Mouse (Mus musculus): Measurements from ENCODE around the gene Cdk19. TPM values are rescaled to one million over a fixed set of nuclear protein-coding genes. Genes with fewer than 3 reads are reported as not detected.

The Cdk19 gene
- polyA plus RNA-seq, 1 experiment from 2014 or later, result 9.6 TPM

DNA sequence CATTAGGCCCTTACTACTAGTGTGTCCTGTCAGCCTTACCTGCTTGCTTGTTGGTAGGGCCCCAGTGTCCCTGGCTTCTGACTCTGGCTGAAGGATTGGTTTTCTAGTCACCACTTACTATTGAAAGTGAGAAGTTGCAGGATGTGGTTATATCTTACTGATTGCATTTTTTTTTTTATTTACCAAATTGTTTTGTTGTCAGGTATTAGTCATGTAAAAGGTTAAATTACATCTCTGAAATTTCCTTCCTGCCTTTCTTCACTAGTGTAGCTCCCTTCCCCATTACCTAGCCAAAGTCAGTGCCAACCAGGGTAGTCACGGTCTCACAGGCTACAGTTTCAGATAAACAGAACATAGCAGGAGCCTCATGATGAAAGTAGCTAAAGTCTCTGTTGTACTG is 139.9 kb downstream of the Cdk19 start:
- H3K27ac ChIP-seq (replicated peaks; ENCODE audit: low read depth, low read length), result no peak overlapping the region
- ATAC-seq (ENCODE audit: low read depth), result no peak
- H3K4me3 ChIP-seq (ENCODE audit: low read depth, low read length), result no peak overlapping the region
- H3K27me3 ChIP-seq (replicated peaks; ENCODE audit: control insufficient read depth, insufficient read depth, low read length), result no peaks in the 10 kb centered on the region
- H3K9ac ChIP-seq (ENCODE audit: low read depth, low read length), result no peak overlapping the region
- no peaks in the 10 kb centered on the region for H3K9me3 ChIP-seq (ENCODE audit: control insufficient read depth, low read length)
- DNase-seq (ENCODE audit: low spot score), result no peak
- peaks cover 37% of the 10 kb centered on the region for H3K36me3 ChIP-seq (ENCODE audit: control insufficient read depth, insufficient read depth, low read length)
- H3K4me1 ChIP-seq (ENCODE audit: control insufficient read depth, insufficient read depth, low read length), result no peaks in the 10 kb centered on the region
- H3K4me2 ChIP-seq (ENCODE audit: low read depth, low read length), result no peak overlapping the region
- 68% methylated on average over 1 of the region's 1 CpGs for WGBS

DNA sequence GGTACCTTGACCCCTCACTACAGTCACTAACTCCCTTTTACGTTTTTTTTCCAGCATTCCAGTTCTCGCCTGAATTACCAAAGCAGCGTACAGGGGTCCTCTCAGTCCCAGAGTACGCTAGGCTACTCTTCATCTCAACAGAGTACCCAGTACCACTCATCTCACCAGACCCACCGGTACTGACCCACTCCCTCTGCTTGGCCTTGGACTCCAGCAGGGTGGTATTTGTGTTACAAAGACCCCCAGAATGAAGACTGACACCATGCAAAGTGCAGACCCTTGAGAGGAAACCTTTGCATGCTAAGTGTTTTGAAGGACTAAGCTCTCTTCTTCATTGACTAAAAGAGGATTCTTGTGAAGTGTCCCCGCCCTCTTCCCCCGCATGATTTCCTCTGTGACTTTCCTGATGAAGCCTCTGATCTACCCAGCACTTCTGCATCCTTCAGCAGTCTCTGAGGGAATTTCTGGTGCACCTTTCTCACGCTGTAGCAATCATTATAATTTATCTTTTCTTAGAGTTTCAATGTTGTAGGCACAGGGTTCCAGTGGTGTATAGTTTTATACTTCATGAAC is 140.3 kb downstream of the Cdk19 start:
- Histone ChIP-seq H3K9ac (ENCODE audit: low read depth, low read length) (no peak overlapping the region), H3K27ac (replicated peaks; ENCODE audit: low read depth, low read length) (no peak overlapping the region), H3K4me1 (ENCODE audit: control insufficient read depth, insufficient read depth, low read length) (no peaks in the 10 kb centered on the region), H3K36me3 (ENCODE audit: control insufficient read depth, insufficient read depth, low read length) (peaks cover 34% of the 10 kb centered on the region), H3K4me2 (ENCODE audit: low read depth, low read length) (no peak overlapping the region), H3K27me3 (replicated peaks; ENCODE audit: control insufficient read depth, insufficient read depth, low read length) (no peaks in the 10 kb centered on the region), H3K4me3 (ENCODE audit: low read depth, low read length) (no peak overlapping the region), H3K9me3 (ENCODE audit: control insufficient read depth, low read length) (no peaks in the 10 kb centered on the region)
- no peak for DNase-seq (ENCODE audit: low spot score)
- 71% methylated on average over 8 of the region's 8 CpGs for WGBS
- no peak for ATAC-seq (ENCODE audit: low read depth)

DNA sequence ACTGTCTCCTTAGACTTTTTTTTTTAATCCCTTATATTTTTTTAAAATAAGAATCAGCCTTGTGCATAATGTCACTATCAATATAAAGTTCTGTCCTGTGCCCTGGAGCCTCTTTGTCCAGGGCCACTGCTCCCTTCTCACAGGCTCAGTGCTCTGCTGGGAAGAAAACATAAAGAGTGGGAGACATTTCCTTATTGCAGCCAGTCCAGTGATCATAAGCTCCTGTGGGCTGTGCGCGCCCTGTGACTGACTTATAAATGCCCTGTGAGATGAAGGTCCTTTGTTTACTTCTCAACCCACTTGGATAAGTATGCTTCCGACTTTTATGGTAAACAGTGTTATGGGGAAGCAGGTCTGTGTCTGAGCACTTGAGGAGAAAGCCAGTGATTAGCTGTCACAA is 142.2 kb downstream of the Cdk19 start:
- no peaks in the 10 kb centered on the region for H3K4me1 ChIP-seq (ENCODE audit: control insufficient read depth, insufficient read depth, low read length)
- peaks cover 25% of the 10 kb centered on the region for H3K36me3 ChIP-seq (ENCODE audit: control insufficient read depth, insufficient read depth, low read length)
- no peak overlapping the region for H3K4me3 ChIP-seq (ENCODE audit: low read depth, low read length)
- no peak overlapping the region for H3K9ac ChIP-seq (ENCODE audit: low read depth, low read length)
- no peaks in the 10 kb centered on the region for H3K27me3 ChIP-seq (replicated peaks; ENCODE audit: control insufficient read depth, insufficient read depth, low read length)
- no peak for ATAC-seq (ENCODE audit: low read depth)
- no peak for DNase-seq (ENCODE audit: low spot score)
- H3K9me3 ChIP-seq (ENCODE audit: control insufficient read depth, low read length), result no peaks in the 10 kb centered on the region
- WGBS, result 85% methylated on average over 3 of the region's 3 CpGs
- no peak overlapping the region for H3K4me2 ChIP-seq (ENCODE audit: low read depth, low read length)
- no peak overlapping the region for H3K27ac ChIP-seq (replicated peaks; ENCODE audit: low read depth, low read length)

DNA sequence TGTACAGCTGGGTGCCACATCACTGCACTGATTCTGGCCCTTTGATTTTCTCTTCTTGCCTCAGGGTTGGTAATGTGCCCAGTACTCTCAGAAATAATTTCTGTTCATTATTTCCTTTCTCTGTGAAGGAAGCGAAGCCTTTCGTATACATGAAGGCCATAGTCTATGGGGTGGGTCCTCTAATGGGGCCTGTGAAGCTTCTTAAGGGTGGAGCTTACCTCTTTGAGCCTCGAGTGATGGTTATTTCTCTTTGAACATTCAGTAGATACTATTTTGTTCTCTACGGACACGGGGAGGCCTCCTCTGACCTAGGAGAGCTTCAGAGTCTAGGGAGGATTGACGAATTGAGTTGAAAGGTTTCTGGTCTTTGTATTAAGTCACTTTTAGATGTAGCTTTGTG is 142.9 kb downstream of the Cdk19 start:
- Histone ChIP-seq H3K4me1 (ENCODE audit: control insufficient read depth, insufficient read depth, low read length) (no peaks in the 10 kb centered on the region), H3K9me3 (ENCODE audit: control insufficient read depth, low read length) (no peaks in the 10 kb centered on the region), H3K27me3 (replicated peaks; ENCODE audit: control insufficient read depth, insufficient read depth, low read length) (no peaks in the 10 kb centered on the region), H3K9ac (ENCODE audit: low read depth, low read length) (no peak overlapping the region), H3K27ac (replicated peaks; ENCODE audit: low read depth, low read length) (no peak overlapping the region), H3K4me2 (ENCODE audit: low read depth, low read length) (no peak overlapping the region), H3K36me3 (ENCODE audit: control insufficient read depth, insufficient read depth, low read length) (peaks cover 19% of the 10 kb centered on the region), H3K4me3 (ENCODE audit: low read depth, low read length) (no peak overlapping the region)
- 85% methylated on average over 6 of the region's 6 CpGs for WGBS
- ATAC-seq (ENCODE audit: low read depth), result no peak
- no peak for DNase-seq (ENCODE audit: low spot score)

DNA sequence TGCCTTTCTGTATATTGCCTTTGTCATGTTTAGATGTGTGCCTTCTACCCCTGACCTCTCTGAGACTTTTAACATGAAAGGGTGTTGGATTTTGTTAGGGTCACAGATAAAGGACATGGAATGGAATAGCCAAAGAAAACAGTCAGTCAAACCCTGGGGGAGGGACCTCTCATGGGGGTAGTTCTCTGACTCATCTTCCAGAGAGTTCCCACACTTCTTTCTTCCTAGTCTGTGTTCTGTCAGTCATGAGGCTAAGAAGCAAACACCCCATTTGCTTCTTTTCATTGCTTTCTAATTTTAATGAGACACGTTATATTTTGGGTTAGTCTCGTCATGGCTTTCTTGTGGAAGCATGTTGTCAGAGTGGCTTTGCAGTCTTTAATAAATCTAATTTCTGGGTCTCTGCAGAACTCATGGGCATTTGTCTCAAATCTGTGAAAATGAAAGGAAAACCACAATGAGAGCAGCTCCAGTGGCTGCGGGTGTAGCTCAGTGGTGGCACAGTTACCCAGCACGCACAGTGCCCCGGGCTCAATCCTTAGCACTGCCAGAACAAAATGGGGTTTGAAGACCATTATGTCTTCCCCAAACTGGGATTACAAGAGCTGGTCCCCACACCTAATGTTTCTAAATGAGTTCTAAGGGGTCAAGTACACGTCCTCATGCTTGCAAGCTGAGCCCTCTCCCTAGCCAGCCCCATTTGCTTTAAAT is 149.9 kb downstream of the Cdk19 start:
- Histone ChIP-seq H3K4me1 (ENCODE audit: control insufficient read depth, insufficient read depth, low read length) (no peaks in the 10 kb centered on the region), H3K4me3 (ENCODE audit: low read depth, low read length) (no peak overlapping the region), H3K9me3 (ENCODE audit: control insufficient read depth, low read length) (no peaks in the 10 kb centered on the region), H3K36me3 (ENCODE audit: control insufficient read depth, insufficient read depth, low read length) (no peaks in the 10 kb centered on the region), H3K9ac (ENCODE audit: low read depth, low read length) (no peak overlapping the region), H3K27ac (replicated peaks; ENCODE audit: low read depth, low read length) (no peak overlapping the region), H3K4me2 (ENCODE audit: low read depth, low read length) (no peak overlapping the region), H3K27me3 (replicated peaks; ENCODE audit: control insufficient read depth, insufficient read depth, low read length) (no peaks in the 10 kb centered on the region)
- 81% methylated on average over 6 of the region's 6 CpGs for WGBS
- ATAC-seq (ENCODE audit: low read depth) (no peak), DNase-seq (ENCODE audit: low spot score) (no peak)

DNA sequence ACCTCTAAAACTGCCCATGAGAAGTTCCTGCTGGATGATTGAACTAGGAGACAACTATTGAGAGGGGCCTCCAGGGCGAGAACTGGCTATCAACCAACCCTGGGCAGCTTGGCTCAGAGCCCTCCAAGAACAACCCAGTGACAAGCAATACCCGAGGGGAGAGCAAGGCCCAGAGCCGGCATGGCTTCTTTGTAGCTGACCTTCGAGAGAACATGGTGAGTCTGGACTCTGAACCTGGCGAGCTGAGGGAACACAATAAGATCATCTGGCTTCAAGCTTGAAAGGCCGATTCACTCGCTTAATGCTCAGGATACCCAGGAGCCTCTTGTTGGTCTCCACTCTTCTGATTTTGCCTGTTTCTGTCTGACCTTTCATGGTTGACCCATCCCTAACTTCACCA is 151.8 kb downstream of the Cdk19 start:
- H3K9ac ChIP-seq (ENCODE audit: low read depth, low read length), result no peak overlapping the region
- 83% methylated on average over 7 of the region's 7 CpGs for WGBS
- no peak overlapping the region for H3K4me3 ChIP-seq (ENCODE audit: low read depth, low read length)
- H3K9me3 ChIP-seq (ENCODE audit: control insufficient read depth, low read length), result no peaks in the 10 kb centered on the region
- no peak overlapping the region for H3K27ac ChIP-seq (replicated peaks; ENCODE audit: low read depth, low read length)
- no peaks in the 10 kb centered on the region for H3K4me1 ChIP-seq (ENCODE audit: control insufficient read depth, insufficient read depth, low read length)
- H3K27me3 ChIP-seq (replicated peaks; ENCODE audit: control insufficient read depth, insufficient read depth, low read length), result no peaks in the 10 kb centered on the region
- no peak for ATAC-seq (ENCODE audit: low read depth)
- no peaks in the 10 kb centered on the region for H3K36me3 ChIP-seq (ENCODE audit: control insufficient read depth, insufficient read depth, low read length)
- no peak overlapping the region for H3K4me2 ChIP-seq (ENCODE audit: low read depth, low read length)
- DNase-seq (ENCODE audit: low spot score), result no peak

DNA sequence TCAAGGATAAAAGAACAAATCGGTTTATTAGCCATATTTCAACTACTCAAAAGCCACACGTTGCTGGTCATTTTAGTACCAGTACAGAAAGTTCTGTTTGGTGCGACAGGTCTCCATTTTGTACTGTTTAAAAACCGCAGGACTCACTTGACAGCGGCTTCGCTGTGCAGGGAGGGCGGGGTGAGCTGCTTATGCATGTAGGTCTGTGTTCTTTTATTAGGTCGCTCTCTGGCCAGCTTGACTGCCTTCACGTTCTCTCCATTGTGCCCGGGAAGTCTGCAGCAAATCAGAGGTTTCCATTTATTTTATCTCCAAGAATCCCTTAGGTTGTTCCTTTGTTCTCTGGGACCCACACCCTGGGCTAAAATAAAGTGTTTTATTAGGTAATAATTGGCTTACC is 152.4 kb downstream of the Cdk19 start:
- DNase-seq (ENCODE audit: low spot score) (no peak), ATAC-seq (ENCODE audit: low read depth) (no peak)
- H3K27me3 ChIP-seq (replicated peaks; ENCODE audit: control insufficient read depth, insufficient read depth, low read length), result no peaks in the 10 kb centered on the region
- no peaks in the 10 kb centered on the region for H3K36me3 ChIP-seq (ENCODE audit: control insufficient read depth, insufficient read depth, low read length)
- no peak overlapping the region for H3K27ac ChIP-seq (replicated peaks; ENCODE audit: low read depth, low read length)
- H3K9me3 ChIP-seq (ENCODE audit: control insufficient read depth, low read length), result no peaks in the 10 kb centered on the region
- 86% methylated on average over 10 of the region's 10 CpGs for WGBS
- H3K4me2 ChIP-seq (ENCODE audit: low read depth, low read length), result no peak overlapping the region
- no peak overlapping the region for H3K9ac ChIP-seq (ENCODE audit: low read depth, low read length)
- no peak overlapping the region for H3K4me3 ChIP-seq (ENCODE audit: low read depth, low read length)
- H3K4me1 ChIP-seq (ENCODE audit: control insufficient read depth, insufficient read depth, low read length), result no peaks in the 10 kb centered on the region

DNA sequence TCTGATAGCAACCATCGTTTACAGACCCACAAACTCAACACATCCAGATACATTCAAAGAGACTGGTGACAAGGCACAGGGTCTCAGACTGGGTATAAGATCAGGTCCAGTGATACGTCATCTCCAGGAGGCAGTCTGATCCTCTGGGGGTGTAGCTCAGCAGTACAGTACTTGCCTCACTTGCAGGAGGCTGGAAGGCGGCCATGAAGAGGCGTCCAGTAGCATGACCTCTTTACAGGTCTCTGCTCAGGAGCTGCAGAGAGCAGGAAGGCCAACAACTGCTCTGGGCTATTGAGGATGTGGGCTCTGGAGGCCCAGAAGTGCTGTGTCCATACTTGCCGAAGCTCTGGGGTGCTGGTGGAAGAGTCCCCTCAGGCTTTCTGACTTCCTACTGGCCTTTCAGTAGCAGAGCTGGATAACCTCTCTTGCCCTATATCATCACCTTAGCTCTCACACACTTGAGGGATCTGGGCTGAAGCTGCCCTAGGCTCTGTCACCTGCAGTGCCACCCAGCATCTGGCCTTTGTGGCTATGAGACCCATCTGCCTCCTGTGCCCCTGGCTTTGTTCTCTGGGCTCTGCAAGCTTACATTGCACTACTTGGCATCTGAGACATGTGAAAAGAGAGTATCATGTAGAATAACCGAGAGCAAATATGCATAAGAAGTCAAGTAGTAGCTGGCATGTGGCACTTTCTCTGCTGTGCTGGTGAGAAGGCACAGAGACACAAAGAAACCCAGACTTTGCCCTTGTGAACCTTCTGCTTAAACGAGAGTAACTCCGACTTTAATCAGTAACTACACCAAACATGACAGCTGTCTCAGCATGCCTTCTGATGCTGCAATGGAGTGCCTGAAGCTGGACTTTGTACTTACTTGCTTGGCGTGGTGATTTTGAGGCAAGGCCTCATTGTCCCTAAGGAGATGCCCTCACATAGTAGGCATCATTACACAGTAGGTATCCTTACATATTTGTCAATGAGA is 155.1 kb downstream of the Cdk19 start:
- DNase-seq (ENCODE audit: low spot score), result no peak
- 66% methylated on average over 9 of the region's 9 CpGs for WGBS
- H3K4me2 ChIP-seq (ENCODE audit: low read depth, low read length), result no peak overlapping the region

More for the DNA sequence above, 155.1 kb downstream of the Cdk19 start:
- Histone ChIP-seq H3K27me3 (replicated peaks; ENCODE audit: control insufficient read depth, insufficient read depth, low read length) (no peaks in the 10 kb centered on the region), H3K4me1 (ENCODE audit: control insufficient read depth, insufficient read depth, low read length) (no peaks in the 10 kb centered on the region), H3K9me3 (ENCODE audit: control insufficient read depth, low read length) (no peaks in the 10 kb centered on the region), H3K9ac (ENCODE audit: low read depth, low read length) (no peak overlapping the region), H3K36me3 (ENCODE audit: control insufficient read depth, insufficient read depth, low read length) (no peaks in the 10 kb centered on the region), H3K27ac (replicated peaks; ENCODE audit: low read depth, low read length) (no peak overlapping the region), H3K4me3 (ENCODE audit: low read depth, low read length) (no peak overlapping the region)
- no peak for ATAC-seq (ENCODE audit: low read depth)

Measured in embryonic facial prominence, embryonic 14.5 days (tissue).